Mouse (Mus musculus) lung, adult 18-20 months (tissue): ENCODE data around the gene Dock9.

Source experiments
- DNase-seq, 2 experiments: peaks; one replicate each; pipeline ENCODE4 v3.0.0; 2022; ENCODE audit warnings: mixed read lengths in 2 of 2

Gene Dock9

DNA sequence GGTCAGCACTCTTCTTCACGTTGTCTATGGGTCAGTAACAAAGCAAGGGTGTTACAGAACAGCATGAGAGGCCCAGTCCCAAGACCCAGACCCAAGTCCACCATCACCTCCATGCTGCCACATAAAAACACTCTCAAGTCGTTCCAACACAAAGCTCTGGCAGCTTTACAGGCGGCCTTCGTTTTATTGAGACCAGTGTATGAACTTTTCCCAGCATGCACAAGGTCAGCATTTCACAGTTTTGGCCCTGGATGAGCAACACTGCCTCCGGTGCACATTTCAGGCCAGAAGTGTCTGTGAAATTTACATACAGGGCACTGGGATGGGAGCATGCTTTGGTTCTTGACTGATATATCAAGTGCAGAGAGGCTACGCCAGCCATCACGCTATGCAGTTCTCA lies 6.5 kb downstream of the Dock9 start:
- no peak for DNase-seq

DNA sequence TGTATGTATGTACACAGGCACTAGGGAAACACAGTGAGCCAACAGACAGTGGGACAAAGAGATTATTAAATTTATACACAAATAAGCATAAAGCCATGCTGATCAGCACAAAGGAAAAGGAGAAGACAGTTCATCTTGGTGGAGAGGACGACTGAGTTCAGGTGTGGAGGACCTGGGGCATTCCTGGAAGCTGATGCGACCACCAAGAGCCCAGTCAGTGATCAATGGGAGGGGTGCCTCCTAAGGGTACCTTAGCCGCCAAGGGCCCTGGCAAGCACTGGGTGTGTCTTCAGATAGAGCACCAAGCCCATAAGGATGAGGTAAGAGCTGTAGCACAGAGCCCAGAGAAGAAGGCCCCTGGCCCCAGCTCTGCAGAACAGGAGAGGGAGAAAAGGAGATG lies 8.4 kb downstream of the Dock9 start:
- DNase-seq = no peak

DNA sequence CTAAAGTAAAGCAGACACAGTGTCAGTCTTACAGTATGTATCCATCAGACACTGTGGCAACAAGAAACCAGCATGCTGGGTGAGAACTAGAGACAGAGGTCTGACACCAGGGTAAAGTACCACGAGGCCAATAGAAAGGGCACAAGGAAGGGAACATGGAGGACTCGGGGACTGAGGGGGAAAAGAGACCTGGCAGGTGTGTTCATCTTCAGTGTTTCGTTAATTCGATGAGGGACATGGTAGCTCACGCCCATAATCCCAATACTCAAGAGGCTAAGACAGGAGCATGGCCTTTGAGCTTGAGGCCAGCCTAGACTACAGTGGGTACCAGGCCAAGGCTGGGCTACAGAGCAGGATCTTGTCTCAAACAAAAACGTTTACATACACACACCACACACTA lies 9.2 kb downstream of the Dock9 start:
- DNase-seq = no peak

DNA sequence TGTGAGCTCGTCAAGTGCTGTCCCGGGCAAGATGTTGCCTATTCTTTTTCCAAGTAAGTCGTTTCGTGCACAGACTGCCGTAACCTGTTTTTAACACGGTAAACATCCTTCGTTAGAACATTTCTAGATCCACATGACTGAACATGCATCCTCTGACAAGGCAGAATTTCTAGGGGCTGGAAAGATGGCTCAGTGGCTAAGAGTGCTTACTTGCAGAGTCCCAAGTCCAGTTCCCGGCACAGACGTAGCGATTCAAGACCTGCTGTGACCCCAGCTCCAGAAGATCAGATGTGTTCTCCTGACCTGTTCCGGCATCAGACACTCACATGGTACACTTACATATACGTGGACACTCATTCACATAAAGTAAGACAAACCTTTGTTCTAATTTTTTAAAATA lies 10.2 kb downstream of the Dock9 start:
- DNase-seq = no peak

DNA sequence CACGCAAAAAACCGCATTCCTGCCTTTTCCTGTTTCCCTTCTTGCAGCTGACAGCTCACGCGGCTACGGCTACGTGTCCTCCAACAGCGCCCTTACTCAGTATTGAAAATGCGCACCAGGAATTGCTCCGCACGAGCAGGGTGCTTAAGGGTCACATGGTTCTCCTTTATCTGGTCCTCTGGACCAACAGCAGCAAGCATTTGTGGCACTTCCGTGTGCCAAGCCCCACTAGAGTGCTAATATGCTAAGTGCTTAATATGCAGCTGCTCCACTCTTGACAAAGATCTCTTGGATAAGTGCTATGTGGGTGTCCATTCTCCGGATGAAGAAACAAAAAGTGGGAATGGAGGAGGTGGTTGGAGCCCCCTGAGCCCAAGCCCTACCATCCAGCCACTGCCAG lies 10.7 kb downstream of the Dock9 start:
- DNase-seq = peak; percentile 41 to 60

DNA sequence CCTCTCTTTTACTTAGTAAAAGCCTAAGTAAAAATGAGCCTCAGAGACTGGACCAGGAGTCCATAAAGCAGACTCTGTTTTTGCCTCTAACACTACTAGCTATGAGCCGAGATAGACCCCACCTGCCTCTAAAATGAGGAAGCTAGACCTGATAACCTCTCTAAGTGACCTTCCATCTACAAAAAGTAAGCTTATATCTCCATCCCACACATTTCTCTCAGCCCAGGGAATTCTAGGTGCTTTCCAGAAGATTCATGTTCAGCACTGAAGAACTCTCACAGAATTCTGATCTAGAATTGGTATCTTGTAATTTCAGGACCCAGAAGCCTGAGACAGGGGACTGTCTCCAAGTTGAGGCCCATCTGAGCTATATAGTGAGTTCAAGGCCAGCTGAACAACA lies 12.2 kb downstream of the Dock9 start:
- DNase-seq = no peak

DNA sequence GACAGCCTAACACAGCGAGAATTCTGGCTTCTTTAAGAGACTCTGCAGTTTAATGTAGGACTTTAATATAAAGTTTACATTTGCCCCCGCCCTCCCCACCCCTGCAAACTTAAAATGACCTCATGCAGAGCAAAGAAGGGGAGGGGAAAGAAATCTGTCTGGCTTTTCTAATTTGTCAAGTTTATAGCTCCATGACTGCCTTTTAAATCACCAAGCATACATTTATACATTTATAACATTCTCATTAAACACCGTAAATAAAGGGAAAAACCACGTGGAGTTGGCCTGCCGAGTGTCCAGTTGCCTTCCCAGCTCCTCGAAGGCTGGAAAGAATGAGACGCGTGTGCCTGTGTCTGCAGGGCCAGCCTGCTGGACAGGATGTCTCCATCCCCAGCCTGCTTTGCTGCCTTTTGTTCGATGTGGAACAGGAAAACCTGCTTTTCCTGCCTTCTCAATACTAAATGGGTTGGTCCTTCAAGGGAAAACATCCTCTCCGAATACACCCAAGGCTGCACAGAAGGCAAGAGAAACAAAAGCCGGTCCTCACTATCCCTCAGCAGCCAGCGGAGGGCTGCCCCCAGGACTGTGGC lies 16.6 kb downstream of the Dock9 start:
- peak; percentile 71 to 82 for DNase-seq

DNA sequence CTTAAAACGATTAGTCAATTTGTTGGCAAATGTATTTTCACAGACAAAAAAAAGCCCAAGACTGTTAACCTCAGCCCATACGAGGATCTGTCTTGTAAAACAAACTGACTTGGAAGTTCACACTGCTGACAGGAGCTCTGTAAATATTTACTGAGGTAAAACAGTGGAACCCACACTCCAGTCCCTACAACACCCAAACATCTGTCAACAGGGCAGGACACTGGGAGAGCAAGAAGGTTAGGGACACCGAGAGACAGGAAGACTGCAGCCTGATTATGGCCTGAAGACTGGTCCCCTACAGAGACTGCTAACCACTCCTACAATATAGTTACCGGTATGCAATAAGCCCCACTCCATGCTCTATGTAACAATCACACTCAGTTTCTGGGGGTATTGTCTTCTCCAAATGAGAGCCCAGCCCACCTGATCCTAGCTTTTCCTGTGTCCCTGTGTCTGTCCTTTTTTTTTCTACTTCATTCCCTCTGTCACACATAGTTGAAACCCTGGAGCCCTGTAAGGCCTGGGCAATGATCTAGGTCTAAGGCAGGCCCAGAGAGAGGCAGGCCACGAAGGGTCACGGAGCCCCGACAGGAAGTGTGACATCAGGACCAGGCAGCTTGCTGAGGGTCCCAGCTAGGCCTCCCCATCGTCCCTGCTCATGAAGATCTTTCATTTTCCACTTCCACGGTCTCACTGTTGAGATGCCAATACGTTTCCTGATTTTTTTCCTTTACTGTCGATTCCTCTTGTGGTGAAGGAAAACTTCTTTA lies 17.3 kb downstream of the Dock9 start:
- DNase-seq = no peak

DNA sequence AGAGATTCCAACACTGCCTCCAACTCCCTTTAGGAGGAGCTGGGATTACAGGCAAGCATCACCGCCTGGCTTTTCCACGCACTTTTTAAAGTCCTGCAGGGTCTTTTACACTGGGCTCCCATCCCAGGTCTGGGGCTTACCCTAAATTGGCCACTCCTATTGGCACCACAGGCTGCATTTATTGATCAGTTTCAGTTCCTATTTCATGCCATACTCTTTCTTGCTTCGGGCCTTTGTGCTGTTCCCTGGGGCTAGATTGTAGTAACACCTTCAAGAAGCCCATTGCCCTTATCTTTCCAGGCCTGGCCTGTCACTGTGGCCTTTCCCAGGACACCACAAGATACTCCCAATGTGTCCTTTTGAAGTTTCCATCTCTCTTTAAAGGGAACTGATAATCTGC lies 18.0 kb downstream of the Dock9 start:
- DNase-seq = no peak

DNA sequence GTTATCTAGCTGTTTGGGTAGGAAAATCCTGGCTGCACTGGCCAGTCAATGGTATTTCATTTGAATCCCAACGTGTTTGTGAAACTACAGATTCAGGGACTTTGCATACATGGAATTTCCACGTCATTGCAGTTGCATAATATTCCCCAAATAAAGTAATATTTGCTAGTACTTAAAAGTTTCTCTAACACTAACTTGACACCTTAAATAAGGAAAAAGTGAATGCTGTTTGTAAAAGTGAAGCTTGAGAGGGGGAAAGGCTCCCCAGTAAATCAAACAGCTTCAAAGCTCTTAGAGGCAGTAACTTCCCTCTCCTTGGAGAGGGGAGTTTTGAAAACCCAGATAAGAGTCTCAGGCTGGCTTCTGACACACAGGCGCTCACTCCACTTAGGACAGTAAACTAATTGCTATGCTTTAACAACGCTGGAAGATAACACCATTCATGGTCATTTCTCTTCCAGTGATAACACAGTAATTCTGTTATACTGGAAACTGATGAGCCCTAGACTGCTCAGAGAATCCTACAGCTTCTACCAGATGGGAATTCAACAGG lies 20.3 kb downstream of the Dock9 start:
- DNase-seq = peak in 1 of 2 experiments; percentile 47

DNA sequence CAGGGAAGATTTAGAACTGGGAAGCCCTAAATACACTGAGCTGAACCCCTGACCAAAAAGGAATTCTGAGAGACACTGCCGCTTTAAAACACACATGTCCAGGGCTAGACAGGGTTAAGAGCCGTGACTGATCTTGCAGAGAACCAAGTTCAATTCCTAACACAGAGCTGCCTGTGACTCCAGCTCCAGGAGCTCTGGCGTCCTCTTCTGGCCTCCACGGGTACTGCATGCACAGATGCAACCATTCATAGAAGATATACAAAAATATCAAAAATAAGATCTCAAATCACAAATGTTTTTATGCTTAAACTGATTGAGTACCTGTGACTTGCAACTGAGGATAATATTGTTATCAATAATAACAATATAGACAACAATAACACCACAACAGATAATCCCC lies 20.9 kb downstream of the Dock9 start:
- no peak for DNase-seq

DNA sequence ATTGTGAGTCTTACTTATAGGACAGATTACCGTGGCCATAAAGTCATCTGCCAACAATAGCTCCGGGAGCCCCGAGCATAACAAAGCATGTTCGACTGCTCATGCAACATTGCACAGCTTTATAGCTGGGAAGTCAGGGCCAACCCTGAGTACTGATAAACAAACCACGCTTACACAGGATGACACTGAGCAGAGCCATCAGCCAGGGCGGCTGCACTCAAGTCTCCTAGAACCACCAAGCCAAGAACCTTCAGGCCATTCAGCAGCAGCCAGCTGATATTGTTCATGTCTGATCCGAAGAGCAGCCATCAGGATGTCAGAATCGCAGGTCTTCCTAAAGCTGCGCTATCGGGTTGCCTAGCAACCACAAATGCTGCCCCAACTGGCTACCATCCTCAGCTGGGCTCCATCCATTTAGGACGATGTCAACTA lies 35.6 kb downstream of the Dock9 start:
- no peak for DNase-seq

DNA sequence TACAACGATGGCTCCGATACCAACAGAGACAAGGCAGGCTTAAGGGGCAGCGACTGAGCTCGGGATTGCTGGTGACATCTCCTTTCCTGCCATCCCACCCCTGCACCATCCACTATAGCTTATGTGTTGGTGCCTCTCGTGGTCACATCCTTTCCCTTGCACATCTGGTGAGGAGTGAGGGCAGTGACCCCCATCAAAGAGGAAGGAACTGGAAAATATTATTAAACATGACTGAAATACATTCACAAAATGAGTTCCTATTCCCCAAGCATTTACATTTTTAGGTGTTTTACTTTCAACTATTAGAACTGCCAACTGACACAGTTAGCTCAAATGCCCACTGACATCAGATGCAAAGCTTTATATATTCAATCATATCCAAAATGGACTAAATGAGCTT lies 37.2 kb downstream of the Dock9 start:
- no peak for DNase-seq

DNA sequence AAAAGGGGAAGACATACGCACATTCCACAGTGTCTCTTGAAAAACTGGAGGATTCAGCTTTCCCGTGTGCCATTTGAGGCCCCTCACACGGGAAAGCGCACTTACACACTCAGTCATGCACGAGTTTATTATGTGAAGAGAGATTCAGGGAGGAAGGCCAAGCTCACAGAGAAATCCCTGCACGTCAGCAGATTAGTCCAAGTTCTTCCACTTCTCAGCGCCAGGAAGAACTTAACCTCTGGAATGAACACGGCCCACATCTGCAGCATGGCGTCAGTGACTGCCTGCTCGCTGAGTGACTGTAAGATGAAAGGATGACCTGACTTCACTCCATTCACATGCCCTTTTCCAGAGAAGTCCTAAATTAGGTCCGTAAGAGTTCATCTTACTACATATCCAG lies 43.5 kb downstream of the Dock9 start:
- peak in 1 of 2 experiments; percentile 27 for DNase-seq

DNA sequence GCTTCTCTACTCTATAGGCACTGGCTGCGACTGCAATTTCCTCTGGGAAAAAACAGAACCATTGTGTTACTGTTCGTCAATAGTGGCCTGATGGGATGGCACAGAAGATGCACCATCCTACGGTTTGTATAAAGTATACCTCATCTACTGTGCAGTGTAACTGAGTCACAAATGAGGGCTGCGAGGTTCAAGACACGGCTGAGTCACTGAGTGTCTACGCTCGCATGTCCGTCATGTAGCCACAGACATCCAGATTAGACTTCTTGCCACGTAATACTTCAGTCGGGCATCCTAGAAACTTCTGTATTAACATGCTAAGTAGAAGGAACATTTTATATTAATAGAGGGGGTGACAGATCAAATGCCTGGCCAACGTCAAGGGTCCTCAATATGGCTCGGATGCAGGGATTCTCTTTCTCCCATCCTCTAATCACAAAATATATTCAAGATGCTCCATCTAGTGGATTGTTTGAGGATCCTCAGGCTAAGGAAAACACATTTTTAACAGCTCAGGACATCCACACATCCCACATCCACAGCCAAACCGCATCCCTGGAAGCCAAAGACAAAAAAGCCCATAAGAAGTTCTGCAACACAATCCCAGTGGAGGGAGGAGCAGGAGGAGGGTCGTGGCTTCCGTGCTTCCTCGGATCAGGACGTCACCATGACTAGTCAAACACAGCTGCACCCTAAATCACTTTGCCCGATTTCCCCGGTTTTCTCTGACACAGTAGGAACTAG lies 44.8 kb downstream of the Dock9 start:
- no peak for DNase-seq

DNA sequence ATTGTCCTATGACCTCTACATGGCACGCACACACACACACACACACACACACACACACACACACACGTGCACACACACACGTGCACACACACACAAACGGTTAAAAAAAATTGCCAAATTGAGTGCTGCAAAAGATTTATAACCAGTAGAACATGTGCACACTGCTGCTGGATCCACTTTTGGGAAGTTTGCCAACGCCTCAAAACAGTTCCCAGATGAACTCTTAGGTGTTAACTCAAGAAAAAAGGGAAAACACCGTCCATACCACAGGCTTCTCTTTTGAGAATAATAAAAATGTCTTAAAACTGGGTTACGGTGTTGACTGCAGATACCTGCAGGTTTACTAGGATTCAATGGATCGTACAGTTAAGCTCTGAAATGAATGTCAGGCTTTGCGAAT lies 48.0 kb downstream of the Dock9 start:
- no peak for DNase-seq

DNA sequence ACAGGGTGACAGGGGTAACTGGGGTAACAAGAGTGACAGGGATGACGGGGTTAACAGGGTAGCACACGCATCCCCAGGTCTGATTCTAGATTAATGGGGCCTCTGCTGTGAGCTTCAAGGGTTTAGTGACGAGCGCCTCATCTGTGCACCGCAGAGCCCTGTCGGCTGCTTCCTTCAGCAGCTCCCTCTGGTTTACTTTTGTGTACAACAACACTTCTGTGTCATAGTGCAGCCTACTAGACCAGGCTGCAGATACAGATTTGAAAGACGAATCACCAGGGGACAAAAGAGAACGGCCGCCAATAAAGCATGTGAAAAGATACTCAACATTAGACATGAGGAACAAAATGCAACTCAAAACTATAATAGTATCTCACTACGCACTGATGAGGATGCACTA lies 48.6 kb downstream of the Dock9 start:
- no peak for DNase-seq

DNA sequence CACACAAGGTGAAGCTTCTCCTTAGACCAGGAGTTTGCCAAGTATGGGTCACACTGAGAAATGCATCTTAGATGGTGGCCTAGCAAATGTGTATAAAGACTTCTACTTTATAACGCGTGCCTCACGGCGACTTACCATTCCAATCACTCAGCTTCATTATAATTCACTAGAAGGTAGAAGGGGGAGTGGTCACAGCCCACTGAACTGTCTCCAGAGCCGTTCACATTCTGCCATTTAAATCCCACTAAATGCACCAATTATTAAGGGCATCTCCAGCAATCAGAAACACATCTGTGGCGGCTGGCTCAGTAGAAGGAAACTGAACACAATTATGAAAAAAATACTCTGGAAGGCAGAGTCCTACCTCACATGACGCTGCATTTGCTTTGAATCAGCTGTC lies 50.3 kb downstream of the Dock9 start:
- no peak for DNase-seq

DNA sequence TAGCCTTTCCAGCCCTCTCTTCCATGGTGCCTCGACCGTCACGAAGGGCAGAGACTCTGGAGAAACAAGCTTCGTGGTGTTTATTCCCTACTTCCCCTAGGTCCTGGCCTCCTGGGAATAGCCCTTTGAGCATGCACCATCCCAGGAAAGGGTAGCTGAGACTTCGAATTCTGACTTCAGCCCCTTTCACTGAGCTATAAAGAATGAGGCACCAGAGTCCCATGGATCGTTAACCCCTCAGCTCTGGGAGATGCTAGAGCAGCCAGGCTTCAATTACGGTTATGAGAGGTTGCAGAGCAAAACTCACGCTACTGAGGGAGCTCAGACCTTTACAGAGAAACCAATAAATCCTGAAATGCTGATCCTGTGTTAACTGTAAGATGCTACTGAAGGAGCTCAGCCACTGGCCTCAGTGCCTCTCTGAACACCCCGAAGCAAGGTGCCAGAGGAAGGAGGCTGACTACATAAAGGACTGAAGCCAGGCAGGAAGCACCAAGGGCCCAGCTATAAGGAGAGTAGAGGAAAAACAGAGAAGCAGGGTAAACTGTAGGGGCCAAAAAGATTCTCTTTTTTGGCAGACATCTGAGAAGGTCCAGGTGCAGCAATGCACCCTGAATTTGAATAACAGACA lies 53.7 kb downstream of the Dock9 start:
- no peak for DNase-seq

DNA sequence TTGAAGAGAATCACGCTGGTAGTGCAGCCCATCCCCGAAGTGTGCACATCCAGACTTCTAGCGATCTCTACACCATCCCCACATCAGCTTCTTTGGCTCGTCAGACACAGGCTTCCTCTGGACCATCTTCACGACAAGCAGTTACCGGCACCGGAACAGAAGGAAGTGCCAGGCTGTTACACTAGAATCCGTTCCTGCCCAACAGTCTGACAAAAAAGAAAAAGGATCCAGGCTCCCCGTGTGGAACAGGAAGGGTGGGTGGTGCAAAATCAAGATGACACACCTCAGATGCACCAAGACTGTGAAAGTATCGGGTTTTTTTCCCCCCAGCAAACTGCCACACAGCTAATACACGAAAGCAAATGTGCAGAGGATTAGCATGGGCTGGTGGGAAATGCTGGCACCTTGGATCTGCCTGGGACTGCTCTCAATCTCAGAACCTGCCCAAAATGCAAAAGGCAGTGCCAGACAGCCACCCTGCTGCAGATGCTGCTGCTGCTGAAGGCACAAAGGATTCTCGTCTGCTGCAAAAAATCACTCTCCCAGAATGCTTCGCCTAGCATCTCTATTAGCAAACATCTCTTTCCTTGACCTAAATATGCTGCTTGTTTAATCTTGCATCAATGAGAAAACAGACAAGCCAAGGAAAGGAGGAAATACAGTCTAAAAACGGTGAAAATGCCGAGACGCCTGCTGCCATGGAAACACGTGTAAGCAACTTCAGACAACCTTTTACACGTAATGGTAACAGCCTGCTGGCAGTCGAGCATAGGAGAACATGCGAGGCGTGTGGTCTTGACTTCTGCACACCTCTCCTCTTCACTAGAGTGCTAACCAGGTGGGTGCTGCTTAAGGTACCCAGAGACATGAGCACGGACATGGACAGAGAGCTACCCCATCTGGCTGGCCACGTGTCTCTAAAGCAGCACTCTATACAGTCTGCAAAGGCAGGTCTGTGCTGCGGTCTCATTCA lies 58.9 kb downstream of the Dock9 start:
- DNase-seq = no peak

DNA sequence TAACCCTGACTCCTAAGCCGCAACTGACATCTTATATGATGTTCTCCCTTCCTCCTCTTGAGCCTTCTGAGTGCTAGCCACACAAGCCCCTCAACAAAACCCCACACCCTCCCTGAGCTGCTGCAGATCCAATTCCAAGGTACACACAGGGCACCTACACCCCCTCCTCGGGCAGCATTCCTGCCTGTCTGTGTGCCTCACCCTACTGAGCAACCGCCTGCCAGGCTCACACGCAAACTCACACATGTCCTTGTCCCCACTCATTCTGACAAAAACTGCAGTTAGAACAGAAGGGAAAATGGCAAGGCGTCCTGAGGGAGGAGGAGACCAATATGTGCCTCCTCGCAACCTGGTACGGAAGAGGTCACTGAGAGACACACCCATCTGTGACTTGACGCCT lies 60.4 kb downstream of the Dock9 start:
- no peak for DNase-seq

DNA sequence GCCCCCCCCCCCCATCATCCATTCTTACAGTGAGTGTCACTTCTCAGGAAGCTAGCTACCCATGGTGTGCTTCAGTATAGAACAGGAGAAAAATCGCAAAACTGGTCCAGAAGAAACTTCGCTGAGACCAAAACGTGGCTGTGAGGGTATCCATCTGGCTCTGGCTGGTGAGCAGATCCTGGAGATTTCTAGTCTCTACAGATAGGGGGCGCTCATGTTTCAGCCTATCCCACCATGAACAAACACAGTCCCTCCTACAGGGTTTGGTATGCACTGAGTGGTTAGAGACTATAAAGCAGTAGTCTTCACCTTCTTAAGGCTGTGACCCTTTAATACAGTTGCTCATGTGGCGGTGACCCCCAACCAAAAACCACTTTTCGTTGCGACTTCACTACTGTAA lies 62.0 kb downstream of the Dock9 start:
- DNase-seq = no peak
